Mouse (Mus musculus): ENCODE data around the gene Acp2. TPM values are rescaled to one million over a fixed set of nuclear protein-coding genes. Genes with fewer than 3 reads are reported as not detected.

Gene Acp2
- 10 to 100 TPM; 19.1 to 23.8 TPM for total RNA-seq (2021)

DNA sequence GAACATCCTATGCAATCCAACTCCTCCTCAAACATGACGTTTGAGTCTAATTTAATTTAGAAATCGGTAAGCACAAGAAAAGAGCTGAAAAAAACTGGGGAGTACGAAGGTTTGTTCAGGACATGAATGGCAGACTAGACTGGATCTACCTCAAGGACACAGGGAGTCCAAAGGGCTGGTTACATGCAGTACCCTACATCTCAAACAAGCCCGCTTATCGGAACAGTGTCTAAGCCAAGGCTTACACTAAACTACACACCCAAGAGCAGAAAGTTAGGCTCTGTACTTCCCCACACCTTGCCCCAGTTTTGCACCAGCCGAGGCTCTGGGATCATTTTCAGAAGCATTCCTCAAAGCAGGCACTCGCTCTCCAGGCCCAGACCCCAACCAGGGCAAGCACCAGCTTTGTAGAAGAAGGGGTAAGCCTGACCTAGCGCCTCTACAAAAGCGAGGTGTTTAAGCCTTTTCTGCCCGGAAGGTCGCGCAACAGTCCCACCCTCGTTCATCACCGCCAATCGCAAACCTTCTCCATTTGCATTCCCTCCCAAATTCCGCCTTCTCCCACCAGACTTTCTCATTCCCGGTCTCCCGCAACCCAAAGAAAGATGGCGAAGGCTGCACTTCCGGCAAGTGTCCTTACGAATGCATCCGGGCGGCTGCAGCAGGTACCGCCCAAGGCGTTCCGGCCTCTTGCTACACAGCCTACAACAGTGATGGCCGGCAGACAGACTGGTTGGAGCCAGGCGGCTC, at the start of gene Acp2, which contains the start of gene Nr1h3:
Gene Acp2 (plus strand): TSS at position 664 of the 750 bp plus-strand sequence.
Gene Nr1h3 (minus strand): TSS at position 613 of the 750 bp plus-strand sequence.
- intact Hi-C loops (cut with DNase I), result loop anchor here (5.0 kb wide), 1 partner anchor 130 kb away; the partner anchor contains the start of gene Slc39a13
- DNase-seq, result peak; percentile 97 to 98

DNA sequence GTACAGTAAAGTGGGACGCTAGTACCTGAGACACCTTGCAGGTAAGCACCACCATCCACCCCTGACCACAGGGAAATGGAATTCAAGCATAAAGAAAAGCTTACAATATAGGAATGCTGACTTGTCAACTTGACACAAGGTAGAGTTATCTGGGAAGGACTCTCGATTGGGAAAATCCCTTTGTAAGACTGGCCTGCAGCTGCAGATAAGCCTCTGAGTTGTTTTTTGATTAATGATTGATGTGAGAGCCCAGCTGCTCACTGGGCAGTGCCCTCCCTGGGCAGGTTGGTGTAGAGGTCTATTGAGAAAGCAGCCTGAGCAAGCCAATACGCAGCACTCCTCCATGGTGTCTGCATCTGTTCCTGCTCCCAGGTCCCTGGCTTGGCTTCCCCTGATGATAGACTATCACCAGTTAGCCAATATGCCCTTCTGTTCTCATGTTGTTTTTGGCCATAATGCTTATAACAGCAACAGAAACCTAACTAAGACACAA, 49.8 kb upstream of the Acp2 start:
- DNase-seq, result no peak
- intact Hi-C loops (cut with DNase I), result no loop called here

DNA sequence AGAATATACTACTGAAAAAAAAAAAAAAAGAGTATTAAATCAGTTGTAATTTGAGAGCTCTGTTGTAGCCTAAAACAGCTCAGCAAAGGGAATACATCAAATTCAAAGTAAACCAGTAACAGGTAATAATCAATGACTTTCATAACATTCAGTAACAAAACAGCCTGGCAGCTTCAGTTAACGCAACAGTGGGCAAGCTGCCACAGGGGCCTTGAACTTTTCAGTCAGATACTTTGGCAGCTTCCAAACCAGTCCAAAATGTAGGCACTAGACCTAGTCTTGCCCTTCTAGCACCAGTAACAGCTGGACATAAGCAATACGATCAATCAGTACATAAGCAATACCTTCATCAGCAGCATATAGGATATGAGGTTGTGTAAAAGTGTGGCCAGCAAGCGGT, 48.6 kb upstream of the Acp2 start:
- intact Hi-C loops (cut with DNase I), result no loop called here
- DNase-seq, result no peak

GRCm38 (mm10) chr2:91157002-91157752, 45.5 kb upstream of the Acp2 start:
- intact Hi-C loops (cut with DNase I), result no loop called here
- no peak for DNase-seq

- DNase-seq, result peak in 1 of 2 experiments; percentile 11
- intact Hi-C loops (cut with DNase I), result no loop called here
Measured at GRCm38 (mm10) chr2:91160591-91160990, 42.1 kb upstream of the Acp2 start.

- intact Hi-C loops (cut with DNase I), result no loop called here
- DNase-seq, result no peak
Measured at GRCm38 (mm10) chr2:91162952-91163351, 39.7 kb upstream of the Acp2 start.

GRCm38 (mm10) chr2:91163532-91163931, 39.2 kb upstream of the Acp2 start:
- intact Hi-C loops (cut with DNase I), result no loop called here
- DNase-seq, result no peak

GRCm38 (mm10) chr2:91164991-91165390, 37.7 kb upstream of the Acp2 start:
- intact Hi-C loops (cut with DNase I), result no loop called here
- no peak for DNase-seq

DNA sequence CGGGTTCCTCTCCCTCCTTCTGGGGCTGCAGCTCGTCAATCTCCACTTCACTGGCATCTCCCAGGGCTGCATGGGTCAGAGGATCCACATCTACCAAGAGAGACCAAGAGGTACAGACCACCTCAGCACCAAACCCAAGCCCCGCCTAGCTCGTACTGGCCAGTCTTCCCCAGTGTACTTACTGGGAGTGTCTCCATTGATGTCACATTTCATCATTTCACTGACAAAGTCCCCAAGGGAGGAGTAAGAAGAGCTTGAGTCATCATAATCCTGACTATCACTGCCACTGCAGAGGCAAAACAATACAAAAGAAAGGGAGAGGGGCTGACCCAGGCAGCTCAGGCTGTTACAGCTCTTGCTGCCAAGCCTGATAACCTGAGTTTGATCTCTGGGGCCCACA, 35.1 kb upstream of the Acp2 start:
- intact Hi-C loops (cut with DNase I), result no loop called here

DNA sequence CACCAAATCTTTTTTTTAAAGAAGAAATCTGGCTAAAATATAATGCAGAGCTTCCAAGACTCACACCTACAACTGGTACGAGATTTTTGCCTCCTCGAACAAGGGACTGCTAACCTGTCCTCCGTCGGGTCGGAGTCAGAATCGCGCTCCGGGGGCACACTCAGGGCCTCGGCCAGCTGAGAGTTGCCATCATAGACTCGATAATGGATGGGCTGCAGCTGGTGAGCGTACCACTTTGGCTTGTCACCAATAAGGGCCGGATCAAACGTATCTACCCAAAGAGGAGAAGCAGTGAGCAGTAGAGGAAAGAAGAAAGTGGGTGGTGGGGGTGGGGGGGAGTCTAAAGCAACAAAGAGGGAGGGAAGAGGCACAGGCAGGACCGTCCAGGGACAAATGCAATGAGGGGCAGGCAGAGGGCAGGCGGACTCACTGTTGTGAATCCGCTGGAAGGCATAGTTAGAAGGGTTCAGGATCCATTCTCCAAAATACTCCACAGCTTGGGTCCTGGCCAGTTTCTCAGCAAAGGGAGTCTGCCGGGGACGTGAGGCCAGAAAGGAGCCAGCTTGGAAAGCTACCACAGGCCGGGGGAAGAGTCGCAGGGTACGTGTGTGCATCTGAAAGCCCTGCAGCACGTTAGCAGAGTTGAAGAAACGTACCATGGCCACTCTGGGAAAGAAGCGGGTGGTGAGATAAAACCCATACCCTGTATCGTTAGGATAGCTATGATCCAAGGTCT, 32.9 kb upstream of the Acp2 start:
- no peak for DNase-seq
- intact Hi-C loops (cut with DNase I), result no loop called here

More for the DNA sequence above, 35.1 kb upstream of the Acp2 start:
- no peak for DNase-seq

DNA sequence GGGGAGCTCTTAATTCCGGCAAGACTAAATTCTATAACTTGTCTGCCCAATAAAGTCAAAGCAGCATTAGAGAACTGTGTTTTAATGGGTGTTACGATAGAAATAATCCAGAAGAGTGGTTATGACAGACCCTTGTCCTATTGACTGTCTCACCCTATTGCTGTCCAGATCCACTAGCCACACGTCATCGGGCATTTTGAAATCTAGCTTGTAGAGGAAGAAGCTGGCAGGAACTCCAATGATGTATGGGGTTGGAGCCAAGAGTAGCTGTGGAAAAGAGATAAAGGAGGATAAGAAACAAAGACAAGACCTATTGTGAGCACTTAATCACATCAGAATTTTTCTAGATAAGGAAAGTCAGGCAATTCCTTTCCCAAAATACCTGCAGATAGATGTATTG, 27.2 kb upstream of the Acp2 start:
- no peak for DNase-seq
- intact Hi-C loops (cut with DNase I), result no loop called here

- intact Hi-C loops (cut with DNase I), result no loop called here
- no peak for DNase-seq
Measured at GRCm38 (mm10) chr2:91176234-91176633, 26.5 kb upstream of the Acp2 start.

DNA sequence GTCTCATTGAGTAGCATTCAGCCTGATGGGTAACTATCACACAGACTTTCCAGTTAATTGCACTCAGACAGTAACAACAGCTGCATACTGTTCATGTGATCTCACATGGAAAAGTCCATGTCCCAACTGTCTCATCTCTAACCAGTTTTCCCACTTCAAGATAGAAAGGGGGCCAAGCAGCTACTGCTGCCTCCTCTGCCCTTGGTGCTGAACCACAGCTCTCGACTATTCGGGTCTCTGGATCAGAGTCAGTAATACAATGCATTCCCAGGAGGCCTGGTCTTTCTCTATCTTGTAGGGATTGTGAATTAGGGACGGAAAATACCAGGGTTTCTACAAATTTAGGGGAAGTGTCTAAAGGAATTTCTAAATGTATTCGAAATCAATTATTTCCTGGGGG, 22.9 kb upstream of the Acp2 start:
- DNase-seq, result no peak
- intact Hi-C loops (cut with DNase I), result no loop called here

DNA sequence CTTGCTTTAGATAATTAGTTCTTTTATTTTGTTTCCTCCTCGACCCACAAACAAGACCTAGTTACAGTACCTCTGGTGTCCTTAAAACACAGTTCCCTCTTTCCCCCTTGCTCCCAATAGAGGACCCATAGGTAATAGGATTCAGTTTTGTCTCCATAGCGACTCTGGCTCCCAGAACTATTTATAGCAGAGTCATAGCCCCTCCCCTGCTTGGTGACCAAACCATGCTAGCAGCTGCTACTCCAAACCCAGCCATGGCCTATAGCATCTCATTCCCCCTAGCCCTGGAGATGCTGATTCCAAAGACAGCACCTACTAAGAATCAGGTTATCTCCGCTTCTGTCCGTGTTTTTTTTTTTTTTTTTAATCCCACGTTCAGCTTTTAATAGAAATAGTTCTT, 22.0 kb upstream of the Acp2 start:
- DNase-seq, result no peak

DNA sequence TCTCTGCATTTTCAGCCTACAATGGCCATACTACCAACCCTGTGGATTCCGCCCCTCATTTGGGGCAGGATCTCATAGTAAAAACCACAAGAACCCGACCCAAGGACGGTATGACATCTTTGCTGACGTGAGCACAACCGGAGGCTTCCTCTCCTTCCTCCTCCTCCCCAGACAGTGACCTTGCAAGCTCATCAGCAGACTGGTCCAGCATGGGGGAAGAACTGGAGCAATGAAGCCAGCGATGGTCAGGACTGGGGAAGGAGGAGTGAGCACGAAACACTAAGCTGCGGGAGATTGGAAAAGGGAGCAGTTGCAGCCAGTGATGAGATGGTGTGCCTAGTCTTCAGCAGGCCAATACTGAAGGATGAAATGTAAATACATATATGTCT, 20.7 kb upstream of the Acp2 start:
- DNase-seq, result no peak
- intact Hi-C loops (cut with DNase I), result no loop called here

More for the DNA sequence above, 22.0 kb upstream of the Acp2 start:
- intact Hi-C loops (cut with DNase I), result no loop called here

DNA sequence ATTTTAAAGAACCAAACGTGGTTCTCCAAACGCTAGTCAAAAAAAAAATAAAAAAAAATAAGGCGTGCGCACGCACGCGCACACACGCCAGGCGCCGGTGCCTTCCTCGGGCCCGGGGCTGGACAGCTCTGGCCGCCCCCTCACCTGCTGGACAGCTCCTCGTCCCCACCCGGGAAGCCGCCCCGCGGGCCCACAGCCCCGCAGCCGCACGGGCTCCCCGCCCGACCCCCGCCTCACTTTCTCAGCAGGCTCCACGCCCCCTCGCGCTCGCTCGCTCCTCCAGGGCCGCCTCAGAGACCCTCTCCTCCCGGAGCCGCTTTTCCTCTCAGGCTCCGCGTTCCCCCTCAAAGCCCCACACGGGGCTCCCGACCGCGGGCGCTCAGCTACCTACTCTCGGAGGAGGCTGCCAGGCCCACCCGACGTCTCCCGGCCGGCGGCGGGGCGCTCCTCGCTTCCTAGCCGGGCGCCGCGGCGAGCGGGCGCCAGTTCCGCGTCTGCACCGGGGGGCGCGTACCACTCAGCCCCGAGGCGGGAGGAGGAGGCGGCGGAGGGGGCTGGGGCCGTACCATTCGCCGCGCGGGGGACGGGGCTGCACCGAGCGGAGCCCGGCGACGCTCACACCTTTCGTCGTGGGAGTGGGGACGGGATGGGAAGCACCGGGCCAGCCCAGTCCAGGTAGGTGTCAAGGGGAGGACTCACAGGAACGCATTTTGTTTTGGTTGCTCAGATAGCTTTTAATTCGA, 20.1 kb upstream of the Acp2 start:
- intact Hi-C loops (cut with DNase I), result no loop called here
- DNase-seq, result peak; percentile 51 to 67

GRCm38 (mm10) chr2:91183148-91183513, 19.6 kb upstream of the Acp2 start:
- DNase-seq, result peak; percentile 93
- intact Hi-C loops (cut with DNase I), result no loop called here

DNA sequence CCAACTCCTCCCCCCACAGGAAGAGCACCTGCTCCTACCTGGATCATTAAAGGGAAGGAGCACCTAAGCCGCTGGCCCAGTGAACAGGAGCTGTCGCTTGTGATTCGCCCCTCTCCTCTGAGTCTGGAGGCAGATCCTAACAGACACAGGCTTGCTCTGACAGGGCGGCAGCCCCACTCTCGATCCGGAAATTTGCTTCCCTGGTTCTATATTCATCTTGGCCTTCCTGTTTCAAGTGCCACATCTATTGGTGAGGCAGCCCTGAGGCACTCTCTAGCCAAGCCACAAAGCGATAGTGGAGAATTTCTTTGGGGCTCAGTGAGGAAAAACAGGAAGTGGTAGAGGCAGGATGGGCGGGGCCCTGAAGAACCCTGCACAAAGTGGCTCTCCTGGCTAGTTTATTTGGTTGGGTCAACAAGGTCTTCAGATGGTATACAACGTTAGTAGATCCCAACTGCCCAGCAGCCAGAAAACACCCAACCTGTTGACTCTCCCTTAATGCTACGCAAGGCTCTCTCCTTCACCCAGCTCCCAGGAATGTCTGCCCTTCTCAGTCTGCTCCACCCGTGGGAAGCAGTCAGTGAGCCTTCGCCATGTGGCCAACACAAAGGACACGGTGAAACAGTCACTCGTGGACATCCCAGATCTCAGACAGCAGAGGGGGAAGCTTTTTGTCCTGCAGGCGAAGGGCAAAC, 18.8 kb upstream of the Acp2 start, which contains the start of gene Madd:
Gene Madd (minus strand): TSS at position 127 of the 695 bp plus-strand sequence.
- intact Hi-C loops (cut with DNase I), result no loop called here
- peak; percentile 42 to 44 for DNase-seq

- no peak for DNase-seq
- intact Hi-C loops (cut with DNase I), result no loop called here
Measured at GRCm38 (mm10) chr2:91186208-91186607, 16.5 kb upstream of the Acp2 start.

- intact Hi-C loops (cut with DNase I), result no loop called here
- no peak for DNase-seq
Measured at GRCm38 (mm10) chr2:91187431-91187830, 15.3 kb upstream of the Acp2 start.

All from heart, postnatal 10 days (tissue).